Mouse (Mus musculus): ENCODE results near the gene Apom.

- TF ChIP-seq CTCF (IDR thresholded peaks at IDR 0.05; ENCODE audit: extremely low read depth, insufficient read depth, insufficient read length, insufficient replicate concordance) (no peak), POLR2A (IDR thresholded peaks at IDR 0.05; ENCODE audit: low read depth, low read length) (no peak)
Observed at GRCm38 (mm10) chr17:35102299-35102698, 29.6 kb downstream of the Apom start.

Data from spleen, adult 2 months (tissue).